Mouse (Mus musculus): ENCODE results near the gene Flywch2. TPM values are rescaled to one million over a fixed set of nuclear protein-coding genes. Genes with fewer than 3 reads are reported as not detected.
A peak's percentile ranks its signal among the peaks of the same experiment; 100 is the strongest.

The Flywch2 gene
- polyA plus RNA-seq, 1 experiment from 2014 or later, result 96.5 TPM

DNA sequence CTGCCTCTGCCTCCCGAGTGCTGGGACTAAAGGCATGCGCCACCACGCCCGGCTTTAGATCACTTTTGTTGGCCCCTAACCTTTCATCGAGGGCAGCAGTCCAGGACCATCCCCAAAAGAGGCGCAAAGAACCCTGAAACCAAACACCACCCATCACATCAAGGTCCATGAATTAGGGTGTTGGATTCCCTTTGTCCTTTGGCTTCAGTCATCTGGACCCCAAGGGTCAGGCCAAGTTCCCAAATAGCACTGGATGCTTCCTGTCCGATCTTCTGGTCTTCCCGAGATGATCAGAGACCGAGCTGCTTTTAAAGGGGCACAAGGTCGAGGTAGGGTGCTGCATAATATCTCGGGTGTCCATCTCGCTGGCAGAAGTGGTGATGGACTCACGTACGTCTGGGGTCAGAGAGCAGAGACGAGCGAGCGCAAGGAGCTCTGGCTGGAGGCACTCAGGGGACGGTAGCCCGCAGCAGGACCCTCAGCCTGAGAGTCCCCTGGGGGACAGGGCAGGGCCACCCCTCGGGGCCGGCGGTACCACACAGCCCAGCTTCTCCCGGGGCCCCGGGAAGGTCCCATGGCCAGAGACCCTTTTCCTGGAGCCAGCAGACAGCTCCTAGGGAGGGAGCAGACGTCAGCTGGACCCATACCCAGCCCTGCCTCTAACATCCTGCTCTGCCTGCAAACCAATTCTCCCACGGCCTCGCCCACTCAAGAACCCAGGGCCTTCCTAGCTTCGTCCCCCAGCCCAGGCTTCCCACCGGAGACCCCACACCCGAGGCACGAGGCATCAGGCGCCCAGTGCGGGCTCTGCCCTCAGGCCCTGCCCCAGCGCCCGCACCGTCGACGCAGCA lies 44.3 kb downstream of the Flywch2 start:
- Histone ChIP-seq H3K9me3 (ENCODE audit: control insufficient read depth, low read length) (no peaks in the 10 kb centered on the region), H3K36me3 (ENCODE audit: control insufficient read depth, insufficient read depth, low read length) (peaks cover 12% of the 10 kb centered on the region), H3K9ac (replicated peaks; ENCODE audit: low read depth, low read length) (no peak overlapping the region), H3K4me2 (ENCODE audit: low read depth, low read length) (no peak overlapping the region), H3K4me3 (ENCODE audit: low read depth, low read length) (peak overlapping the region; percentile 22; the same call in 1 of the 2 replicates), H3K4me1 (ENCODE audit: control insufficient read depth, insufficient read depth, low read length) (peaks cover 32% of the 10 kb centered on the region), H3K27me3 (ENCODE audit: control insufficient read depth, insufficient read depth, low read length) (peaks cover 36% of the 10 kb centered on the region), H3K27ac (ENCODE audit: low read depth, low read length) (no peak overlapping the region)
- ATAC-seq (ENCODE audit: low read depth), result no peak
- WGBS, result 46% methylated on average over 38 of the region's 38 CpGs

DNA sequence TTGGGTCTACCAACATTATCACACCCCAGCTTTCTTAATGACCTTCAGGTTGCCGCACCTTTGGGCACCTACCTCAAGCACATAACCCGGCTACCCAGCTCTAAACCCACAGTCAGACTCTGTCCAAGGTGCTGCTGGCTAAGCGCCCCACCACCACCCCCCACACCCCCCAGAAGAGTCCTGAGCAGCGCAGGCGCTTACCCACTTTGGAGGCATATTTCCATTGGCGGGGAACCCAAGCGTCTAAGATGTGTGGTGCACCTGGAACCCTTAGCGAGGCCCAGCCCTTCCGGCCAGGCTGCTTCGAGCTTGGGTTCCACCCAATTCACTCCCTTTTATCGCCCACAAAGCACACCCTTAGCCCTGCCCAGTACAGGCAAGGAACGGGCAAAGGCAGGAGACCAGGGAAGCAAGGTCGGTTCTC lies 45.3 kb downstream of the Flywch2 start, which contains the start of gene Paqr4:
TSS of gene Paqr4 (minus strand) at position 270 of the 424 bp plus-strand sequence.
- peak; percentile 16 for ATAC-seq (ENCODE audit: low read depth)
- H3K27me3 ChIP-seq (ENCODE audit: control insufficient read depth, insufficient read depth, low read length), result peaks cover 33% of the 10 kb centered on the region
- H3K9me3 ChIP-seq (ENCODE audit: control insufficient read depth, low read length), result no peaks in the 10 kb centered on the region
- H3K4me2 ChIP-seq (ENCODE audit: low read depth, low read length), result peak within 1 kb of the TSS; percentile 79
- peaks cover 27% of the 10 kb centered on the region for H3K4me1 ChIP-seq (ENCODE audit: control insufficient read depth, insufficient read depth, low read length)
- H3K4me3 ChIP-seq (ENCODE audit: low read depth, low read length), result peak within 1 kb of the TSS; percentile 81
- H3K36me3 ChIP-seq (ENCODE audit: control insufficient read depth, insufficient read depth, low read length), result peaks cover 12% of the 10 kb centered on the region
- peak within 1 kb of the TSS; percentile 70 for H3K9ac ChIP-seq (replicated peaks; ENCODE audit: low read depth, low read length)
- peak within 1 kb of the TSS; percentile 40 for H3K27ac ChIP-seq (ENCODE audit: low read depth, low read length)
- 4% methylated on average over 13 of the region's 13 CpGs for WGBS

DNA sequence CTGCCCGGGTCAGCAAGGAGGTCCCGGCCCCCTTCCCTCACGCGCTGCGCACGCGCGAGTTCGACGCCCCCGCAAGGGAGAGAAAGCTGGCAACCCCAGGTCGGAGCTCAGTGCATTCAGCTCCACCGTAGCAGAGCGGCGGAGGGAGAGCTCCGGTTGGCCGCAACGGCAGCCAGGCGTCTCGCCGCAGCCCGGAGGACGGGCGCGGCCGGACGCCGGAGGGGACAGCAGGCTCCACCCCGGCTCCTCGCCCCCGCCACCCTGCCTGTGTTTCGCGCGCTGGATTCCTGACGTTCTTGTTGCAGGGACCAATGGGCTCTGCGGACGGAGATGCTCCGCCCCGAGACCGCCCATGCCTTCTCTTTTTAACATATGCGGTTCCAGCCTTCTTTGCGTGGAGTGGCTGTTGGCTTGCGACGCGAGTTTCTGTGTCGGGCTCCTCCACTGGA lies 45.7 kb downstream of the Flywch2 start:
- Histone ChIP-seq H3K4me1 (ENCODE audit: control insufficient read depth, insufficient read depth, low read length) (peaks cover 25% of the 10 kb centered on the region), H3K36me3 (ENCODE audit: control insufficient read depth, insufficient read depth, low read length) (peaks cover 15% of the 10 kb centered on the region), H3K4me2 (ENCODE audit: low read depth, low read length) (peak overlapping the region; percentile 79), H3K9me3 (ENCODE audit: control insufficient read depth, low read length) (no peaks in the 10 kb centered on the region), H3K4me3 (ENCODE audit: low read depth, low read length) (peak overlapping the region; percentile 81), H3K27me3 (ENCODE audit: control insufficient read depth, insufficient read depth, low read length) (peaks cover 33% of the 10 kb centered on the region), H3K27ac (ENCODE audit: low read depth, low read length) (peak overlapping the region; percentile 40), H3K9ac (replicated peaks; ENCODE audit: low read depth, low read length) (peak overlapping the region; percentile 70)
- ATAC-seq (ENCODE audit: low read depth), result peak; percentile 81
- whole genome bisulfite sequencing, result under 1% methylated on average over 46 of the region's 46 CpGs

DNA sequence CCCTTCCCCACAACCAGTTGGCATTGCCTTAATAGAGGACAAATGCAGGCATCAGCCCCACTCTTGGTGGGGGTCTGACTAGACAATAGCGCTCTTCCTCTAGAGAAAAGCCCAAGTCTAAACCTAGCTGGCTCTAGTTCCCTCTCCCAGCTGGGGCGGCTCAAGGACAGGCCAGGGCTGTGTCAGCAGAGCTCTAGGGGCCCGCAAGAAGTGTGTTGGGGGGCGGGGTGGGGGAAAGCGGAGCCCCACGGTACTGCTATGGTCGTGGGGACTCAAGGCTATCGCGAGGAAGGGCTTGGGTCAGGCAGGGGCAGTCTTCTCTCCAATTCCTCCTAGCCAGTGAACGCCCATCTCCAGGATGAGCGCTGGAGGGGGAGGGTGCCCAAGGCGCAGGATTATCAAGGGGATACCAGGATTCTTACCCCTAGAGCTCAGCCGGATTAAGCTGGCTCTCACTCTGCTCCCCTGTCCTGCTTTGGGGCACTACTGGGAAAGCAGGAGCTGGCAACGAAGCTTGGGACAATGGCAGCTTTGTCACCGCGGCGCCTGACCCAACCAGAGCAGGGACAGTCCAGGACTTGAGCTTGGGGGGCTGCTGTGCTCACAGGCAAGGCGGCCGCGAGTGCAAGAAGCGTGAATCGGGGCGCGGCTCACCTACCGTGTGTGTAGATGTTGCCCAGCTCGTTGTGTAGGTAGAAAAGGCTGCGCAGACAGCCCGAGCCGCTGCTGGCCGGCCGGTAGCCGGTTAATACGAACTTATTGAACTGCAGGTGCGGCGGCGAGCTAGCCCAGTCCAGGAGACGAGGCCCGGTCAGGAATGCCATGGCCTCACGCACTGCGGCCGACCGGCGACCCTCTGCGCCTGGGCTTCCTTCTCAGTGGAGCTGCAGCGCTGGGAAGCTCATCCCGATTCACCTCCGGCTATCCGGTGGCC lies 46.4 kb downstream of the Flywch2 start:
- H3K4me3 ChIP-seq (ENCODE audit: low read depth, low read length), result peak overlapping the region; percentile 81
- H3K4me2 ChIP-seq (ENCODE audit: low read depth, low read length), result peak overlapping the region; percentile 79
- peaks cover 16% of the 10 kb centered on the region for H3K36me3 ChIP-seq (ENCODE audit: control insufficient read depth, insufficient read depth, low read length)
- peak; percentile 30 for ATAC-seq (ENCODE audit: low read depth)
- H3K4me1 ChIP-seq (ENCODE audit: control insufficient read depth, insufficient read depth, low read length), result peaks cover 20% of the 10 kb centered on the region
- peak overlapping the region; percentile 40 for H3K27ac ChIP-seq (ENCODE audit: low read depth, low read length)
- H3K9ac ChIP-seq (replicated peaks; ENCODE audit: low read depth, low read length), result peak overlapping the region; percentile 70
- under 1% methylated on average over 47 of the region's 48 CpGs for WGBS
- no peaks in the 10 kb centered on the region for H3K9me3 ChIP-seq (ENCODE audit: control insufficient read depth, low read length)
- H3K27me3 ChIP-seq (ENCODE audit: control insufficient read depth, insufficient read depth, low read length), result peaks cover 29% of the 10 kb centered on the region

DNA sequence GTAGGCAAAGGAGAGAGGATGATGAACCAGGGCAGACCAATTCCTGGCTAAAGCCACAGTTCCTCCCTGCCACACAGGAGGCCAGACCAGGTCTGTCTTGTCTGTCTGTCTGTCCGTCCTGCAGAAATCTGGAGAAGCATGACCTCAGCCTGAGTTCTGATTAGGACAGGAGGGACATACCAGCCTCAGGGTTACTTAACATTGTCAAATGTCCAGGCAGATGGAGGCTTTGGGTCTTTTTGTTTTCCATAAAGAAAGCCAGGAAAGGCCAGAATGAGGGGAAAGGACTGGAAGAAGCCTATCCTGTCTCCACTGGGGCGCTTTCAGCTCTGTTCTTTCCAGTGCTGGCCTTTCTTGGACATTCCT lies 47.1 kb downstream of the Flywch2 start:
- H3K9ac ChIP-seq (replicated peaks; ENCODE audit: low read depth, low read length), result peak overlapping the region; percentile 70
- peak overlapping the region; percentile 81 for H3K4me3 ChIP-seq (ENCODE audit: low read depth, low read length)
- no peak for ATAC-seq (ENCODE audit: low read depth)
- H3K27ac ChIP-seq (ENCODE audit: low read depth, low read length), result peak overlapping the region; percentile 40; the same call in 1 of the 2 replicates
- peak overlapping the region; percentile 79 for H3K4me2 ChIP-seq (ENCODE audit: low read depth, low read length)
- WGBS, result 33% methylated on average over 2 of the region's 2 CpGs
- peaks cover 20% of the 10 kb centered on the region for H3K4me1 ChIP-seq (ENCODE audit: control insufficient read depth, insufficient read depth, low read length)
- peaks cover 16% of the 10 kb centered on the region for H3K36me3 ChIP-seq (ENCODE audit: control insufficient read depth, insufficient read depth, low read length)
- no peaks in the 10 kb centered on the region for H3K9me3 ChIP-seq (ENCODE audit: control insufficient read depth, low read length)
- H3K27me3 ChIP-seq (ENCODE audit: control insufficient read depth, insufficient read depth, low read length), result peaks cover 26% of the 10 kb centered on the region

DNA sequence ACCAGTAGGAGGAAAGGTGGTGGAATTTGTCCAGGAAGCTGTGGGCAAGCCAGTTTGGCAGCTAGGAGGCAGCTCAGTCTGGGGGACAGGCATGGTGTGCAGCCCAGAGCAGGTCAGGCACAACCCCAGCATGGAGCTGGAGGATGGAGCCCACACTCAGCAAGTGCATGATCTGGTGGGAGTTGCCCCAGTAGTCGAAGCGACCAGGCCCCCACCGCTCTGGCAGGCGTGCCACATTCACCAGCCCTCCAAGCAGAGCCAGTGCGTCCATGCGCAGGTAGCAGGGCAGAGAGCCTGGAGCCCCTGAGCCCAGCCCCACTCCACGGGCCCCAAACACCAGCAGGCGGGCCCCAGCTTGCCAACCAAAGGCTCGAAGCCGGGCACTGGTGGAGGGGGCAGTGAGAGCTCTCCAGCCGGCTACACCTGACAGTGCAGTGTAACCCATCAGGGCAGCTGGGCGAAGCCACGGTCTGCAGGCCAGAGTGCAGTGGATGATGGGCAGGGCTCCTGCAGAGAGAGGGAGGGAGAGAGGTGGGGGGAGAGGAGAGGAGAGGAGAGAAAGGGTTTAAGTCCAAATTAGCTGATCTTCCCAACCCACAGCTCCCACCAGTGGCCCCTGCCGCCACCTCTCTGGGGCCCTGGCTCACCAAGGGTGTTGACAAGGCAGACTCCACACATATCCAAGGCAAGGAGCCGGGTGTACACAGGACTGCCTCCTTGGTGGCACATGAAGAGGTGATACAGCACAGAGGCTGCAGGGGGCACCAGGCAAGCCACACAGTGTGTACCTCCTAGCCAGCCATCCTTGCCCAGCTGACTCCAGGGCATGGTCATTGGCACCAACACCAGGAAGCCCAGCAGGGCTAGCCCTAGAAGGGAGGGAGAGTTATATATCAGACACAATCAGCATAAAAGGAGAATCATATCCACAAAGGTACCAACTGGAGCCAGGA lies 48.1 kb downstream of the Flywch2 start:
- Histone ChIP-seq H3K9ac (replicated peaks; ENCODE audit: low read depth, low read length) (no peak overlapping the region), H3K36me3 (ENCODE audit: control insufficient read depth, insufficient read depth, low read length) (peaks cover 16% of the 10 kb centered on the region), H3K4me1 (ENCODE audit: control insufficient read depth, insufficient read depth, low read length) (peaks cover 20% of the 10 kb centered on the region), H3K27ac (ENCODE audit: low read depth, low read length) (no peak overlapping the region), H3K4me2 (ENCODE audit: low read depth, low read length) (peak overlapping the region; percentile 79; the same call in 1 of the 2 replicates), H3K9me3 (ENCODE audit: control insufficient read depth, low read length) (no peaks in the 10 kb centered on the region), H3K4me3 (ENCODE audit: low read depth, low read length) (no peak overlapping the region), H3K27me3 (ENCODE audit: control insufficient read depth, insufficient read depth, low read length) (peaks cover 15% of the 10 kb centered on the region)
- WGBS, result 76% methylated on average over 15 of the region's 15 CpGs
- ATAC-seq (ENCODE audit: low read depth), result no peak

DNA sequence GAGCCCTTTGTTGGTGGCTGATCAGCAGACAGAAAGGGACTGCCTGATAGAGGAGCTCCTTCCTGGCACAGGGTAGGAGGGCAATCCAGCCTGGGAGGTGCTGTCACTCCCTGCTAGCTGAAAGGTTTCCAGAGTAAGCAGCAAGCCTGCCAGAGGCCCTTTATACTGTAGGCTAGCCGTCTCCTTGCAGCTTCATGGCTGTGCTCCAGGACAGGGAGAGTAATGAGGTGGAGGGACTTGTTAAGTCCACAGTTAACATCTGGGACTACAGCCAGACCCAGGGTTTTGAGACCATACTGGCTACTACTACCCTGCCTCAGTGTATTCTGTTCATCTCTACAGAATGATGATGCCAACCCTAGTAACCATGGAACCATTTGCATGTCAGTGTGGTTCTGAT lies 51.5 kb downstream of the Flywch2 start:
- no peak overlapping the region for H3K27ac ChIP-seq (ENCODE audit: low read depth, low read length)
- H3K9ac ChIP-seq (replicated peaks; ENCODE audit: low read depth, low read length), result no peak overlapping the region
- 69% methylated on average over 1 of the region's 1 CpGs for WGBS
- H3K36me3 ChIP-seq (ENCODE audit: control insufficient read depth, insufficient read depth, low read length), result peaks cover 16% of the 10 kb centered on the region
- H3K9me3 ChIP-seq (ENCODE audit: control insufficient read depth, low read length), result no peaks in the 10 kb centered on the region
- peaks cover 15% of the 10 kb centered on the region for H3K4me1 ChIP-seq (ENCODE audit: control insufficient read depth, insufficient read depth, low read length)
- no peak for ATAC-seq (ENCODE audit: low read depth)
- no peak overlapping the region for H3K4me2 ChIP-seq (ENCODE audit: low read depth, low read length)
- no peak overlapping the region for H3K4me3 ChIP-seq (ENCODE audit: low read depth, low read length)
- H3K27me3 ChIP-seq (ENCODE audit: control insufficient read depth, insufficient read depth, low read length), result no peaks in the 10 kb centered on the region

DNA sequence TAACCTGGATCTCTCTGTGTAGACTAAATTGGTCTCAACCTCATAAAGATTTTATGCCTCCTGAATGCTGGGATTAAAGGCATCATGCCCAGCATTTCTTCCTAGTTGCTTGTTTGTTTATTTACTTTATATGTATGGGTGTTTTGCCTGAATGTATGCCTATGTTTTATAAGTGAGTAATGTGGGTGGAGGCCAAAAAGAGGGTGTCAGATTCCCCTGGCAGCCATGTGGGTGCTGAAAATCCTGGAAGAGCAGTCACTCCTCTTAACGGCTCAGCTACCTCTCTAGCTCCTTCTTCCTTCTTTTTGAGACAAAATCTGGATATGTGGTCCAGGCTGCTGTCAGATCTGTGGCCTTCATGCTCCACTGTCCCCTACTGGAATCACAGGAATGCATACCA lies 55.4 kb downstream of the Flywch2 start:
- no peak overlapping the region for H3K4me3 ChIP-seq (ENCODE audit: low read depth, low read length)
- H3K27me3 ChIP-seq (ENCODE audit: control insufficient read depth, insufficient read depth, low read length), result no peaks in the 10 kb centered on the region
- ATAC-seq (ENCODE audit: low read depth), result no peak
- H3K36me3 ChIP-seq (ENCODE audit: control insufficient read depth, insufficient read depth, low read length), result peaks cover 3% of the 10 kb centered on the region; the same call in 1 of the 2 replicates
- H3K9ac ChIP-seq (replicated peaks; ENCODE audit: low read depth, low read length), result no peak overlapping the region
- H3K4me1 ChIP-seq (ENCODE audit: control insufficient read depth, insufficient read depth, low read length), result peaks cover 6% of the 10 kb centered on the region; the same call in 1 of the 2 replicates
- H3K27ac ChIP-seq (ENCODE audit: low read depth, low read length), result no peak overlapping the region
- no peaks in the 10 kb centered on the region for H3K9me3 ChIP-seq (ENCODE audit: control insufficient read depth, low read length)
- 79% methylated on average over 1 of the region's 1 CpGs for WGBS
- H3K4me2 ChIP-seq (ENCODE audit: low read depth, low read length), result no peak overlapping the region
